Comparison of ENCODE assay signal across 15 mouse cellular contexts in the genomic region with DNA sequence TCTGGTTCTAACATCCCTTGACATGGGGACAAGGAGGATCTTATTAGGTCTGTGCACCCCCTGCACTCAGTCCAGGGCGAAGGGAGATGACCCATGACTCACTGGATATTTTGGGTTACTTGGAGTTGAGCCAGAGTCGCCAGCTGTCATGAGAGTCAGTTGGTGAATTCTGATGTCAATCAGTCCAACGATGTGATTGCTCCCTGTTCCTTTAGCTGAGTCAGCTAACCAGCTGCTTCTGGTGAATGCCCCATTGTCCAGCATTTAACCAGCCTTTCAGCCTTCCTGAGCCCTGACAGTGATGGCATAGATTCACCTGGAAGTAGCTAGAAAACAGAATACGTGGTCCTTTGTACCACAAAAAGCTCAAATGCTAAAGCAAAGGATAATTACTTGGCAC. TPM values are rescaled to one million over a fixed set of nuclear protein-coding genes. Genes with fewer than 3 reads are reported as not detected.
A peak's percentile ranks its signal among the peaks of the same experiment; 100 is the strongest.
DNase-seq lines count a peak whose midpoint lies in the region; TF ChIP-seq lines count a peak whose summit lies in the region.
"Had no signal": no experiment of that assay in that cellular context is flagged by ENCODE, and none has a peak within 500 bp of the region (broad histone marks: within the 10 kb centered on the region; RNA-seq: fewer than 3 reads in every experiment).

No protein-coding gene starts in this region.

- no peaks in the 10 kb centered on the region for H3K4me1 ChIP-seq in cortical plate, adult 2 months (ENCODE audit: control insufficient read depth, insufficient read depth, low read length)

- peak overlapping the region; percentile 32; the same call in 1 of the 2 replicates for H3K27ac ChIP-seq in layer of hippocampus, adult 2 months
- H3K27ac ChIP-seq in cortical plate, adult 2 months (ENCODE audit: insufficient read depth, low read length), result peak overlapping the region; percentile 71

- no peak overlapping the region for H3K4me3 ChIP-seq in layer of hippocampus, adult 2 months
- no peak overlapping the region for H3K4me3 ChIP-seq in cortical plate, adult 2 months (ENCODE audit: insufficient read depth, low read length)

- TF ChIP-seq POLR2A in cortical plate, adult 2 months (IDR thresholded peaks at IDR 0.05; ENCODE audit: extremely low read depth, insufficient read depth, low read length), result no peak

- DNase-seq in embryo, embryonic 10.5 days (ENCODE audit: low spot score), result peak; percentile 1
- no peak for DNase-seq in embryo, embryonic 10 days (ENCODE audit: low spot score)
- DNase-seq in layer of hippocampus, adult 2 months (ENCODE audit: low spot score in 2 of 2), result peak; percentile 9 to 13
- DNase-seq in layer of hippocampus, postnatal 10 days (ENCODE audit: low spot score in 2 of 2), result no peak
- DNase-seq in layer of hippocampus, adult 9-11 months, result peak; percentile 65
- DNase-seq in spleen, postnatal 14 days (ENCODE audit: low spot score in 2 of 2), result no peak
- DNase-seq in kidney, postnatal 36 days, result no peak
- DNase-seq: adrenal gland, postnatal 10 days; lung, postnatal 4 days; thymus, postnatal 25 days had no signal

- TF ChIP-seq CTCF in layer of hippocampus, adult 2 months (conservative IDR thresholded peaks at IDR 0.05), result no peak
- TF ChIP-seq CTCF in cortical plate, adult 2 months (IDR thresholded peaks at IDR 0.05; ENCODE audit: extremely low read depth, insufficient read depth, low read length), result no peak

RNA-seq across cellular contexts. Expression of gene Olfr1331, which starts 1.7 kb away (rescaled TPM):
- total RNA-seq in layer of hippocampus, adult 2 months (2021), result not detected
- not detected for total RNA-seq in layer of hippocampus, postnatal 10 days (2021)
- not detected in 2 replicates for polyA plus RNA-seq in cortical plate, adult 2 months (2012; rRNA removed)
- total RNA-seq: adrenal gland, postnatal 10 days; layer of hippocampus, postnatal 14 days; liver, adult 2 months had no signal
- polyA plus RNA-seq: C2C12; intestine, embryonic 14.5 days; liver, adult 2 months had no signal

RNA-seq across cellular contexts. Expression of gene Olfr1330, which starts 25.7 kb away (rescaled TPM):
- total RNA-seq in layer of hippocampus, adult 2 months (2021), result not detected
- total RNA-seq in layer of hippocampus, postnatal 10 days (2021), result not detected
- polyA plus RNA-seq in cortical plate, adult 2 months (2012; rRNA removed), result not detected in 2 replicates
- total RNA-seq: adrenal gland, postnatal 10 days; layer of hippocampus, postnatal 14 days; liver, adult 2 months had no signal
- polyA plus RNA-seq: C2C12; intestine, embryonic 14.5 days; liver, adult 2 months had no signal

RNA-seq across cellular contexts. Expression of gene Olfr1333, which starts 26.6 kb away (rescaled TPM):
- total RNA-seq in layer of hippocampus, adult 2 months (2021), result not detected
- total RNA-seq in layer of hippocampus, postnatal 10 days (2021), result not detected
- not detected in 2 replicates for polyA plus RNA-seq in cortical plate, adult 2 months (2012; rRNA removed)
- total RNA-seq: adrenal gland, postnatal 10 days; layer of hippocampus, postnatal 14 days; liver, adult 2 months had no signal
- polyA plus RNA-seq: C2C12; intestine, embryonic 14.5 days; liver, adult 2 months had no signal

RNA-seq across cellular contexts. Expression of gene Olfr1335, which starts 53.0 kb away (rescaled TPM):
- not detected for total RNA-seq in layer of hippocampus, adult 2 months (2021)
- not detected for total RNA-seq in layer of hippocampus, postnatal 10 days (2021)
- not detected in 2 replicates for polyA plus RNA-seq in cortical plate, adult 2 months (2012; rRNA removed)
- total RNA-seq: adrenal gland, postnatal 10 days; layer of hippocampus, postnatal 14 days; liver, adult 2 months had no signal
- polyA plus RNA-seq: C2C12; intestine, embryonic 14.5 days; liver, adult 2 months had no signal

RNA-seq across cellular contexts. Expression of gene Olfr1329, which starts 54.6 kb away (rescaled TPM):
- total RNA-seq in layer of hippocampus, adult 2 months (2021), result not detected
- not detected for total RNA-seq in layer of hippocampus, postnatal 10 days (2021)
- polyA plus RNA-seq in cortical plate, adult 2 months (2012; rRNA removed), result not detected in 2 replicates
- total RNA-seq: adrenal gland, postnatal 10 days; layer of hippocampus, postnatal 14 days; liver, adult 2 months had no signal
- polyA plus RNA-seq: C2C12; intestine, embryonic 14.5 days; liver, adult 2 months had no signal

Comparison
In these comparisons a context has a peak if more than half of its experiments do, and no peak if none do; other contexts are left out.
1. DNase-seq: peak in embryo, embryonic 10.5 days (single experiment), layer of hippocampus, adult 2 months (2 of 2) and layer of hippocampus, adult 9-11 months (single experiment); none in embryo, embryonic 10 days (single experiment), layer of hippocampus, postnatal 10 days (0 of 2), spleen, postnatal 14 days (0 of 2) and kidney, postnatal 36 days (0 of 2).